Mouse (Mus musculus) kidney, adult 2 months (tissue): ENCODE results near the gene Erc2.

Experiments used
- CTCF ChIP-seq: fragments of 200-500 bp; conservative IDR thresholded peaks from 2 replicates; pipeline ENCODE4 v1.5.1; 2011; ENCODE audit warnings: low read depth, mild to moderate bottlenecking, control low read depth, low read length, moderate library complexity, mixed read lengths; ENCODE audit not compliant: insufficient read depth, insufficient read length
- POLR2A ChIP-seq: fragments of 200-500 bp; IDR thresholded peaks from one replicate; pipeline ENCODE4 v1.6.1; 2011; ENCODE audit warnings: low read depth, low read length, control low read depth

DNA sequence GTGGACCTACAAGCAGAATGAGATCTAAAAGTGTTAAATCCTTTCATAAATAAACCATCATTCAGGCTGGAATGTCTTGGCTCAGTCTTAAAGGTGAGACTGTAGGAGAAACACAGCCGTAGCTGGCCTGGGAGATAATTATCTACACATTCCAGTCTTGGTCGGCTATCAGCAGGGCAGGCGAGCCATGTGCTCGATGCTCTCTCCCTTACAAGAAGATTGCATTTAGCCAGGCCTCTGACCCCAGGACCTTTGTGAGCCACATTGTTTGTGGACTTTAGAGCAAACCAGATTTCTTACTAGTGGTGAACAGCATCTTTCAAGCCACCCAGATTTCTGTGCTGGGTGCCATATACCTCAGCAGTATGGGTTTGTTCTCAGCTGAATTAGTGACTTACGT, 498.6 kb downstream of the Erc2 start:
- no peak for TF ChIP-seq CTCF
- TF ChIP-seq POLR2A = no peak
